Mouse (Mus musculus) urinary bladder, postnatal 4 days (tissue): ENCODE measurements around the gene Lypd6b.

Experiments used
- DNase-seq, 2 experiments: peaks; one replicate each; pipeline ENCODE4 v3.0.0; 2021 to 2022; ENCODE audit warnings: low spot score in 2 of 2

The Lypd6b gene

DNA sequence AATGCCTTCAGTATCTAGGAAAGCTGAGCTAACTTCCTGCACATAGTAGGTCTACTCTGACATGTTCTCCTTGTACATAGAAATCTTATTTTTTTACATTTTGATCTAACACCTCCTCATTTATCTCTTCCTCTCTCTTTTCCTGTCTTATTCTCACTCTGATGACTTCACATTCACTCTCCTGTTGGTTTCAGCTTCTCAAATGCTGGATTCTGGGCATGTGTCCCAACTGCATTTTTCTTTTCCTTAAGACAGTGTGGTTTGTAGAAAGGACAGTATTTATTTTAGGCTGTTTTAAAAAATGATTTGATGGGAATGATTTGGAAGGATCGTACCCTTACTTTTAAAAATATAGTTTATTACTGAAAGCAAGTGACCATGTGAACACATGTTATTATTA, 34.8 kb downstream of the Lypd6b start:
- DNase-seq, result no peak

DNA sequence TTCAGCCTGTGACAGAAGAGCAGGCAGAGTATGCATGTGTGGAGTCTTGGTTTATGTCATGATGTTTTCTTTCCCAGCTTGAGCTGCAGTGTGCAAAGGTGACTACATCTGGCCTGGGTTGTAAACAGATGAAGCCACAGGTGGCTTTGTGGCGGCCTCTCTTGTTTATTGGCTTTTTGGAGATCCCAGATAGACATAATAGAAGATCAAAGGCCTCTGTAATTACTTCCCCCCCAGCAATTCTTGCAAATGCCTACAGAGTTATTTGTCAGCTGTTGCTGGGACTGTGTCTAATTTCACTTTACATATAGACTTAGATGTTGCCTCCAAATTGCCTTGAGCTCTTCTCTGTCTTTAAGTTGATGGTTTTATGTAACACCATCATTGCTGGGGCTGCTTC, 38.1 kb downstream of the Lypd6b start:
- DNase-seq, result no peak

DNA sequence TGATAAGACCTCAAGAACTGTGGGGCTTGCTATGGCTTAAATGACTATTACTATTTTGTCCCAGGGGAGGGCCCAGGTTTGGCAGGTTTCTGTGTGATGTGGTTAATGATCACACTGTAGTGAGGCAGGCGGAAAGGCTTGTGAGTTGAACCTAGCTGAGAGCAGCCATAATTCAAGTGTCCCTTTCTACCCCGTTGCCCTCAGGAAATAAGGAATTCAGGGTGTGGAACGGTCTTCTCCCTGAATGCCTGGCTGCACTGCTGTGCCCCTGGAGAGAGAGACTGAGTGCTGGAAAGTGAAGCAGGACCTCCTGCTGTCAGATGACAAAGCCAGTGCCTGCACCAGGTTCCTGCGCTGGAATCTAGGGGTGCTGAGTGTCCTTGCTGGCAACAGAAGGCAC, 40.3 kb downstream of the Lypd6b start:
- no peak for DNase-seq

DNA sequence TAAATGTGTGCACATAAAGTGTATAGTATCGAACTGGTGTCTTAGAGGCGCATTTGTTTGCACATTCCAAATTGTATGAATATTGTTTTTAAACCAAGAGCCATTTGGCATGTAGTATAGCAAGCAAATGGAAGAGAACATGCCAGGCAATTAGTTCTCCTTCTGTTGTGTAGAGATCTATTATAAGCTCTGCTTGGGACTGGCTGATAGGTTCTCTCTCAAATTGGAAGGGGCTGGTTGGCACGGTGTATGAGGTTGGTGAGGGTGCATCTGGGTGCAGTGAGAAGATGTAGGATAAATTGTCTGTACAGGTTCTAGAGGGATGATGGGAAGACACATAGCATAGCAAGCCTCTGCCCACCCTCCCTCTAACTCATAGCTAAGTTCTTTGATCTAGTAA, 42.9 kb downstream of the Lypd6b start:
- no peak for DNase-seq

DNA sequence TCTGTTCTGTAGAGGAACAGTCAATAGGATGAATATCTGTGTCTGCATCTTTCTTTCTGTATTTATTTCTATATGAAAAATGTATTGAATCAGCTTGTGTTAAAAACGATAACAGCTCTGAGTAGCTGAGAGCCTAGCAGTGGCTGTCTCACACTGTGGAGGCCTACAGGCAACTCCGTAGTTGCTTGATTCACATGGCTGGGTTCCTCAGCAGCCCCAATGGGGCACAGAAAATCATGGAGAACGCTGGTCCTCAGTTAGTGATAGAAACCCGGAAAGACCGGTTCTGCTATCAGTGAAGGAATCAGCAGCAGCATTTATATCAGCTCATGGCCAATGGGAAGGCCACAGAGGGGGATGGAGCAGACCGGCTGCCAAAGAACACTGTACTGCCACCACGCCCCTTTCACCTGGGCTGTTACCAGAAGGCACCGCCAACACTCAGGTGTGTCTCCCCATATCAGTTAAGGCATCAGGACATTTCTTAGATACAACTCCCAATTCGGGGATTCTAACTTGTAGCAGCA, 44.9 kb downstream of the Lypd6b start:
- DNase-seq, result no peak

DNA sequence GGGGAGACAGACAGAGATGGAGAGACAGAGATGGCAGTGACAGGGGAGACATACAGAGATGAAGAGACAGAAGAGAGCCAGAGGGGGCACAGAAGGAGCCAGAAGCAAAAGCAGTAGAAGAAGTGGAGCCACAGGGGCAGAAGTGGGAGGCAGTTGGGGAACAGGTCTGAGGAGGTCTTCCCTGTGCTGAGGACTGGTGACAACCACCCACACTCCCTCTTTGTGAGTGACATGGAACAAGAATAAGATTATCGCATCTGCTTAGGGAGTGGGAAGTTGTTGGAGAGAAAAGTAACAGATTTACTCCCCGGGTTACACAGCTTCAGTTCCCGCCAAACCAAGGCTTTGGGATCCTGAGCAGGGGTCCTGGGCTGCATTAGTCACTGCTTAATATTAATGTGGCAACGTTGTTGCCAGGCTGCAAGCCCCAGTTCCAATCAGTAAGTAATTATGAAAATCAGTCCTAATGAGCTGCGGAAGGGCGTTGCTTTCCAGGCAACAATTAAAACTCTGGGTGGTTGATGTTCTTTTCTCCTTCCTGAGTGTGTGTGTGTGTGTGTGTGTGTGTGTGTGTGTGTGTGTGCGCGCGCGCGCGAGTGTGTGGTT, 50.1 kb downstream of the Lypd6b start:
- DNase-seq, result no peak

DNA sequence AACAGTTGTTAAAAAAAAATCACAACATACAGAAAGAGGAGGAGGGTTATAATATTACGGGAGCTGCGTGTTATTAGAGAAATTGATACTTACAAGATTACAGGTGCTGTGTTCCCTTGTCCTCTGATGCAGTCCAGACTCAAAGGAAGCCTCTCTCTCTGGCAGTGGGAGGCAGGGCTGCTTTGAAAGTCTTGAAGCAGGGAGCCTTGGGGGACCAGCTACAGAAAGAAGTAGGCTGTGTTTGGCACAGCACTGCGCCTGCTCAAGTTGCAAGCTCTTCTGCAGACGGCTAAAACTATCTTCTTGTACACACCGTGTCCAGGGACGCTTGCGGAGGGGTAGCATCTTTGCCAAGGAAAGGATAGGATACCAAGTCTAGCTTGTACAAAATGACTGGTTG, 51.1 kb downstream of the Lypd6b start:
- DNase-seq, result no peak

DNA sequence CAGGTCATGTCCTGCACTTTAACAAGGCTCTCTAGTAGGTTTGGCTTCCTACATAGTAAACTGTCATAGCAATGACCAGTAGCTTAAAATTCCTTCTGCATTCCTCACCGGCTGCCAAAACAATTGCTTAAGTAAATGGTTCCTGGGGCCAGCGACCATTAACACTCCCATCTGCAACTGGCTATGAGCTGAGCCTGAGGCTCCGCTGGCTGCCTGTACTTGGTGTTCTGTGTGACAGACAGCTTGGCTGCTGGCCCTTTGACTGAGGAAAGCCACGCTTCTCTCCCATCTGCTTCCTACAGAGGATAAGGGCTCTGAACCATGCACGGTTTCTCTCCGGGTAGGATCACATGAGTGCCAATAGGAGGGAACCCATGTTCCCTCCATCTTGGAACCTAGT, 53.1 kb downstream of the Lypd6b start:
- DNase-seq, result no peak

DNA sequence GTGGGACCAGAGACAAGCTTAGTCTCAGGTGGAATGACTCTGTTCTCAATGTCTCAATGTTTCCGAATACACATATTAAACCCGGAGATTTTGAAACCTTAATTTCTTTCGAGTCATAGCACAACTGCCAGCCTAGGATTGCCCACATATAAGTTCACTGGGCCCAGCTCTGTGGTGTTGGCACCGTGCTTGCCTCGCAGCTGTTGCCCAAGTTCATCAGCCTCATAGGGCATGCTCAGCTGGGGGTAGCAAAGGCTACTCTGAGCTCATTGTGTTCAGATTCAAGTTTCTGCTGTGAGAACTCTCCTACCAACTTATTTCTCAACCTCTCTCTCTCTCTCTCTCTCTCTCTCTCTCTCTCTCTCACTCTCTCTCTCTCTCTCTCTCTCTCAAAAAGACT, 53.6 kb downstream of the Lypd6b start:
- no peak for DNase-seq

DNA sequence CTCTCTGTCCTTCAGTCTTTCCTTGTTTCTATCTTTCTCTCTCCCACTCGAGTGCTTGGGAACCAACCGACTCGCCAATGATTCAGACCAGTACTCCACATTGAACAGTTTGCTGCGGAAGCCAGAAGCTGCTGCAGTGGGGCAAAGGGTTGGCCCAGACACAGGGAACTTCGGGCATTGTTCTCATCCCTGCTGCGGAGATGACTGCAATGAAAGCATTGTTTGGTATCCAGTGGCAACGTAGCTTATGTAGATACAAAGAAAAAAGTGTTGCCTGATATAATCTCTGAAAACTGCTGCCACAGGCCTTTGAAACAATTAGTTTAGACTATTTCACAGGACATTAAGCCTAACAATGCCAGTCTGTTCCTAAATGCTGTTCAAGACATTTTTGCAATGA, 57.6 kb downstream of the Lypd6b start:
- DNase-seq, result no peak

DNA sequence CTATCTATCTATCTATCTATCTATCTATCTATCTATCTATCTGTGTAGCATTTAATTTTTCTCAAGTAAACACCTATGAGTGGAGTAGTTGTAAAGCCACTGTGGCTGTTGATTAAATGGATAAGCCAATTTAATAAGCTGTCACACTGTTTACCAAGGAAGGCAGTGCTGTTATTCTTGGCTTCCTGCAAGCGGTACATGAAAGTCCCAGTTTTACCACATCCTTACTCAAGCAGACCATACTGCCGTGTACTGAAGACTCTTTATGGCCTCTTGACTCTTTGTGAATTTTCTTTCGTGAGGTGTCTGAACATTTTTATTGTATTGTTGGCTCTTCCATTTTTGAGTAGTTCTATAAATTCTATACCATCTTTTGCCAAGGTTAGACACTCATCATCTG, 58.6 kb downstream of the Lypd6b start:
- DNase-seq, result no peak

DNA sequence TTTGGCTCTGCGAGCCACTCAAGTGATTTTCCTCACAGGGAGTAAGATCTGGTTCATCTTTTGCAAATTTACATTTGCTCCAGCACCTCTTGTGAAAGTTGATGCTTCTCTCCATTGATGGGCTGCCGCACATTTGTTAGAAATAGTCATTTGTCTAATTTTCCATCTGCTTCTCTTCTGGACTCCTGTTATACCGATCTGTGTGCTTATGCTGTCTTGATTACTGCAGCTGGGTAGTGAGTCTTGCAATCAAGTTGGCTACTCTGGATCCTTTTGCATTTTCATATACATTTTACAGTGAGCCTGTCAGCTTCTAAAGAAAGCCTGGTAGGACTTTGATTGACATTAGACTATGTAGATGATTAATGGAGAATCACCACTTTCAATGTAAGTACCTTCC, 59.4 kb downstream of the Lypd6b start:
- no peak for DNase-seq

DNA sequence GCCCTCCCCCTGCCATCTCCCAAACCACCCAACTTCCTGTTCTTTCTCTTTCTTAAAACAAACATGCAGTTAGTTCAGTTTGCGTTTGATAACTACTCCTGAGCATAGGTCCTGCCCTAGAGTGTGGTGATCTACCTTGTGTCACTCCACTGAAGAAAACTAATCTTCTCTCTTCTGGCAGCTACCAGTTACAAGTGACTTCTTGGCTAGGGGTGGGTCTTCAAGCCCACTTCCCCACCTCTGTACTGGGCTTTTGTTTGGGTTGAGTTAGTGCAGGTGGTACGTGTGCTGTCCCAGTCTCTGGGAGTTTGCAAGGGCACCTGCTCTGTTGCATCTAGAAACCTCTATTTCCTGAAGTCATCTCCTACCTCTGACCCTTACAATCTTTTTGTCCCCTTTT, 60.3 kb downstream of the Lypd6b start:
- DNase-seq, result no peak

DNA sequence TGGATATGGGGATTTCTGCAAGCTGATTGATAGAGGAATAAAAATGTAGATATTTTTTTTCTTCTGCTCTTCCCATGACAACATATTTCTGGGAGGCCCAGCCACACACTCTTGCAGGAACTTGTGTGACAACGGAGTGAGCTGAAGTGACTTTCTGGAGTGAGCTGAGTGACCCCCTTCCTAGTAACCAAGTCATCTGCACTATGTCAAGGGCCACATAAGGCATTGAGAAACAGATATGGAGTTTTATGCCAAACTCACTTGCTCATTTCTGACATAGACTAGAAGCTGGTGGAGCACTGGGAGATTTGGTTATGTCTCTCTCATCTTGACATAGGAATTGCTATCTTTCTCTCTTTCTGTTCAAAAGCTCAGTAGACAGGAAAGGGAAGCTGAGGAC, 62.3 kb downstream of the Lypd6b start:
- DNase-seq, result no peak

DNA sequence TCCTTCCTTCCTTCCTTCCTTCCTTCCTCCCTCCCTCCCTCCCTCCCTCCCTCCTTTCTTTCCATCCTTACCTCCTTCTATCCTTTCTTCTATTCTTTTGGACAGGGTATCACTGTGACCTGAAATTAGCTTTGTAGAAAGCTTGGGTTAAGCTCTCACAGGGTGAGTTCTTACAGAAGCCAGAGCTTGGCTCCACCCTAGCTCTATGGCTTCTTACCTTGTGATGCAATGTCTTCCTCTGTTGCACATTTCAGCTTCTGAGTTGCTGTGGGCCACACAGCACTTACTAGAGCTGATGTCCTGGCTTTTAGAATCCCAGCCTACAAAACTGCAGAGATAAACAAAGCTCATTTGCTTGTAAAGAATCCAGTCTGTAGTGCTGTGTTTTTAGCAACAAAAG, 64.5 kb downstream of the Lypd6b start:
- DNase-seq, result no peak

DNA sequence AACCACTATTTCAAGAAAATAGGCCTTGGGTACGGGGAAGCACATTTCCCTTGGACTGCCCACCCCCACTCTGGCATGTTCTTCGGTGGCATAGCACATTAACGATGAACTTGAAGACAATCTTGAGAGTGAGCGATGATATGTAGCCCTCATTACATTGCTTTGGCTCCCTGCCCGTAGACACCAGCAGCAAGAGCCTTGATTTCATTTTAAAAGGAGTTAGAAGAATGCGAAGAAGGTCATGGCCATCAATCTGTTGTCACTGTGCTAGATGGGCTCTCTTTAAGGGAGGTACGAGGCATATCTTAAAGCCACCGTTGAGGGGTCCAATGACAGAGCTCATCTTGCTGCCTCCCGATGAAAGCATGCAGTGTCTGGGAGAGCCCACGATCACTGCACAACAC, 68.7 kb downstream of the Lypd6b start:
- no peak for DNase-seq

DNA sequence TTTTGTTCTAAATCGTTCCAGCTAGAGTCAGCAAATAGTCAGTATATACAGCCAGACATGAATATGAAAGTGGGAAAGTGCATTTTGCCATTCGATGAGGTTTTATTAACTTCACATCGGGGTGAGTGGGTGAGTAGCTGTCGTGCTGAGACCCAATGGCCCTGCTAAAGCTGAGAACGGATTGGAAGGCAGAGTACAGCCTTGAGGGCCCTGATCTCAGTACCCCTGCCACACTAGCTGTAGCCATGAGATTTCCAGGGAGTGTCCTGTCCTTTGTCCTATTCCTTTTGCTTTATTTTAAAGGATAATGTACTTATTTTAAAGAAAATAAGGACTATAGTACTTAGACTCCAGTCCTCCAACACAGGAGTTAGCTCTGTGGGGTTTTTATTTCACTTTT, 69.1 kb downstream of the Lypd6b start:
- no peak for DNase-seq

DNA sequence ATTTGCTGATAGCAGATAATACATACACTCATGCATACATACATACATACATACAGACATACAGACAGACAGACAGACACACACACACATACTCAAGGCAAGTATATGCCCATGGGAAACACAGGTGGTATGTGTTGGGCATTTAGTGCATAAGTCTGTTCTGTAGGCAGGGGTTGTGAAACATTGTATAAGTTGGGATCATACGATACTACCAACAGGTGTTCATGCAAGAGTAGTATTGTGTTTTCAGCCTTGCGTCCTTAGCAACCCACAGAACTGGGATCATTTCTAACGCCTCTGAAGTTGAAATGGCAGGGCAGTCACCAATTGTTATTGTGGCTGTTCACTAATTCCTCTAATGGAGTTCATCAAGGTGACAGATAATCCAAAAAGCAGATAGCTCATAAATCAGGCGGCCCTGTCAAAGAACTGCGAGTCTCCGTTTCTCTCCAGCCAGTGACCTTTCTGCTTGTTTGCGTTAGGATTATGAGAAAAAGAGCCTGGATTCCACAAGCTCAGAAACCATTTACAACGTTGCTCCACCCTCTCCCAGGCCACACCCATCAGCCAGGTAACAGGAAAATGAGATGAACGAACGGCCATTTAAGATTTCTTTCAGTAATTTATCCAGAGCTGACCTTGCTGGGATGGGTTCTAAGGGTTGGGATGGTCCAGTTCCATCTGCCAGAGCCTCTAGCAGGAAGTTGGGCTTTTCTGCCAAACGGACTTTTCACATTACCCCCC, 72.9 kb downstream of the Lypd6b start:
- DNase-seq, result no peak

DNA sequence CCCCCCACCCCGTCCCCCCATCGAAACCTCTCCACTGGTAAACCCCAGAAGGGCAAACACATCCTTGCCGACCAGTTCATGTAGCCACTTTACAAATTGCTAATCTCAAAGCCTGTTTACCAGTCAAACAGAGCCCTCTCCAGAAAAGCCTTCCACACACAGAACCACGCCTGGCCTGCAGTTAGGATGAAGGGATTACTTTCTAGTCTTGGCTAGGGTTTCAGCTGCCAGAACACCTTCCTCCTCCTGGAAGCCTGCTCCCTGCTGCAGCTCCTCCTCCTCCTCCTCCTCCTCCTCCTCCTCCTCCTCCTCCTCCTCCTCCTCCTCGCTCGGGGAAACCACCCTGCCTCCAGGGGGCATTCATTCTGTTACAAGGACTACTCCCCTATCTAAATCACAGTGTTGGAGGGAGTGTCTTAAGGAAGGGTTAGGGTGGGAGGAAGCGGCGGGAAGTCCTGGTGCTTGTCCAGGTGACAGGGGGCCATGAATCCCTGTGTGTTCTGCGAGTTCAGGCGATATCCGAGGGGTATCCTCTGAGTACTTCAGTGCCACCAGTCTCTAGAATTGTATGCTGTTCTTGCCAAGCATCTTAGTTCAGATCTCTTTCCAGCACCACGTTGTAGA, 73.6 kb downstream of the Lypd6b start:
- DNase-seq, result no peak

DNA sequence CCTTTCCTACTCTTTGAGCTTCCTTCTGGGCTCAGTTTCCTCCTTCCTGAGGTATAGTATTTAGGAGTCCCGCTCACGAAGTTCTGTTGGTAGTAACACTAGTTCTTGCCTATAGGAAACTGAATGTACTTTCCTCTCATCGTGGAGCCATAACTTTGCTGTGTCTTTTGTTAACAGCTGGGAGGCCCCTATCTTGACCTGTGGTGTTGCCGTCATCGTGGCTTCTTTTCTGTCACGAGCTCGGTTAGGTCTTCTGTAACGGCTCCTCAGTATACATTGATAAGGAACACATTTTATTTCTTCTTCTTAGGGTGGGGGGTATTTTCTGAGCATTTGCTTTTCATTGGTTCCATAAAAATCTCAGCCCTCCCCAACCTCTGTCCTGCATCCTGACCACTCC, 74.2 kb downstream of the Lypd6b start:
- no peak for DNase-seq

DNA sequence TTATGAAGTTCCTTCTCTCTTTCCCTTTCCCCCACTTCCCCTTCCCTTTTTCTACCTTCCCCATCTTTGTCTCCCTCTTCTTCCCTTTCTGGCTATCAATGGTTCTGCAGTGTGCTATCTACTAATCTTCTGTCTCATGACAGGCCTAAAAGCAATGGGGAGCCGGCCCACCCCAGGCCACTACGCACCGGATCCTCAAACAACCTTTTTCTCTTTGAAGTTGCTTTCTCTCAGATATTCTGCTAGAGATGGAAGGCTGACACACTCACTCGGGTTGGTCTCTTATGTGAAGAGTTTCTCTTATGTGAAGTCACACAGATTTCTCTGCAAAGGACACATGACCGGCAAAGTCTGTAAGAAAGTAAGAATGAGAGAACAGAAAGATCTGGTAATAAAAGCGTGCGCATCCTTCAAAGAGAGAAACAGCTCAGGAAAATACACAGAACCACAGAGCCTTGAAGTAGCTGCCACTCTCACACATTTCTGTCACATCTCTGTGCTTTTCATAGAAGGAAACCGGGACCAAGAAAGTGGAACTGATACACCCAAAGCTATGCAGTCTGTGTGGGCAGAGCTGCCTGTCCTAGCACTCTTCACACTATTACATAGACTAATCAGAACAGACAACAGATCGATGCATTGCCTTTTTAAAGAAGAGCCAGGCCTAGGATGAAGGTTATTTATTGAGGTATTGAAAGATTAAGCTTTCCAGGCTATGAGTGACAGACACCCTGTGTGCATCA, 80.8 kb downstream of the Lypd6b start:
- DNase-seq, result no peak

DNA sequence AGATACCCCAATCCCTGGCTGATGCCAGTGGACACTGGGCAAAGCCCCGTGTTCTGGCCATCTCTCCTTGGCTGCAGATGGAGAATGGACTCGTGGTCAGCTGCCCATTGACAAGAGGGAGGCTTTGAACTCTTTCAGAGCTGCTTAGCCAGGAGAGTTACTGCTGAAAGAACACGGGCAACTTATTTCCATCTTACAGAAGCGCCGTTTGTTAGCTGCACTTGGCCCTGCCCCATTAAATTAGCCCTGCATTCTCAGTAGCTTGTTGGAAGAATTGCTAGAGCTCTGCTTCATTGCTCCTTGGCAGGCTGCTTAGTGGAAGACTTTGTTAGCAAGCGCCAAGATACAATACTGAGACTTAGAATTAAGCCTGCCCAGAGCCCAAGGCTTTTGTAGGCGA, 81.6 kb downstream of the Lypd6b start:
- DNase-seq, result no peak
